Mouse (Mus musculus) thymus, postnatal 4 days (tissue): Measurements from ENCODE around the gene Gucd1.
A peak's percentile ranks its signal among the peaks of the same experiment; 100 is the strongest.

ENCODE experiments used
- DNase-seq: peaks from one replicate; pipeline ENCODE4 v3.0.0; 2021

The Gucd1 gene

DNA sequence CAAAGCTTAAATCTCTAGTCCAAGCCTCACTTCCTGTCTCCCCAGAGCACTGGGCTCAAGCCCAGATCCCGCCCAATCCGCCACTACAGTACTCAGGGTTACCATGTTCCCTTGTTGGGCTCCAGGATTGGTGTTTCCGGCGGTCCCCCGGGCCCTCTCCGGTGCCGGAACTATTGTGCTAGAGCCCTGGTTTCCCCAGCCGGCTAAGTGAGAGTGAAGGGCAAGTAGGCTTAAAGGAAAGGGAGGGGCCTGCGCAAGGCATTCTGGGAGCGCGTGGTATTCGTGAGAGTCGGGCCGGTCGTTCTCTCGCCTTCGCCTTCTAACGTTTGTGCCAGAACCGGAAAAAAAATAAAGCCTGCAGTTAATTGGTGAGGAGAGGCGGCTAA lies at the start of gene Gucd1:
Gucd1 (minus strand) TSS at position 215 of the 386 bp plus-strand sequence.
- peak; percentile 97 for DNase-seq

DNA sequence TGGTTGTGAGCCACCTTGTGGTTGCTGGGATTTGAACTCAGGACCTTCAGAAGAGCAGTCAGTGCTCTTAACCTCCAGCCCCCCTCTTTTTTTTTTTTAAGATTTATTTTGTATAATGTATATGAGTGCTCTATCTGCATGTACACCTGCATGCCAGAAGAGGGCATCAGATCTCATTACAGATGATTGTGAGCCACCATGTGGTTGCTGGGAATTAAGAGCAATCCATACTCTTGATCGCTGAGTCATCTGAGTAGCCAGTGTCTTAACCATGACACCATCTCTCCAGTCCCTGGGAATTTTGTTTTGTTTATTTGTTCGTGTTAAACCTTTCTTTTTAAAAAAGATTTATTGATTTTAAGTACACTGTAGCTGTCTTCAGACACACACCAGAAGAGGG lies 49.0 kb upstream of the Gucd1 start:
- peak; percentile 4 for DNase-seq

DNA sequence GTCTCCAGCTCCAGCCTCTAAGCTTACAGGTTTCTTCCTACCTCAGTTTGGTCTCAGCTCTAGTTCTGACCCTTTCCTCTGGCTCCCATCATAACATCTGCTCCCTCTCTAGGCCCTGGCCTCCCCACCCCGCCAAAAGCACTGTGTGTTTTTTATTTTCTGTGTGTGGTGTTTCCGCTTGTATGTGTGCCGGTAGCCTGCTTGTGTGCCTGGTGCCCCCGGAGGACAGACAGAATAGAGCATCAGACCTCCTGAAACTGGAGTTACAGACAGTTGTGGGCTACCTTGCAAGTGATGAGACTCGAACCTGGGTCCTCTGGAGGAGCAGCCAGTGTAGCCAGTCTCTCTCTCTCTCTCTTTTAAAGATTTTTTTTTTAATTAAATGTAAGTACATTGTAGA lies 48.5 kb upstream of the Gucd1 start:
- peak; percentile 42 for DNase-seq

DNA sequence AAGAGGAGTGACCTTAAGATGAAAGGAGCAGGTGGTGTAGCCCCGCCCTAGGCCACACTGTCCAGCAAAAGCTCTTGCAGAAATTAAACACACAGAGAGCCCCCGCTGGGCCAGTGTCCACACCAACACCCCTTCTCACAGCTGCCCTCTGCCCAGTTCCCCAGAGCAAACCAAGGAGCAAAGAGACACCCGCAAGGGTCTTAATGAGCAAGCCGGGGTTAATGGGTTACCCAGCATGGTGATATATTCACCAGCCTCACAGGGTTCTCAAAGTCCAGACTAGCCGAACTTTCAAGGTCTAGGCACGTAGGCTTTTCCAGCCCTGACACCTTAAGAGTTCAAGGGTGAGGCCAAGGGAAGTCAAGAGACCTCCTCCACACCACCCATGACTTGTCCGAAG lies 48.1 kb upstream of the Gucd1 start:
- no peak for DNase-seq

DNA sequence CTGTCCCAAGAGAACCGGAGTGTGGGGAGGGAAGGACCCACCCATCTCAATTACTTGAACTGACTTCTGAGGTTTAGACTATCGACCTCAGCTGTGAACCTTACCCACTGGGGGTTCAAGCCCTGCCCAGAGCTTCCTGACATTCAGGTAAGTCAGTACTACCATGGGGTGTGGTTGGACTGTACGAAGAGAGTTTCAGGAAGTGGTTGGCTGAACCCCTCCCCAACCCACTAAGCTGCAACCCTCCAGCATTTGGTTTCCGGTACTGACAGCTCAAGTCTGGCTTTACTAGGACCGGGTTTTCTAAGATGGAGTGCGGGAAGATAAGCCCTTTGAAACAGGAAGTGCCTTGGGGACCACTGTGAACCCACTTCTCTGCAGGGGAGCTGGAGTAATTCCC lies 47.7 kb upstream of the Gucd1 start:
- DNase-seq, result peak; percentile 67

DNA sequence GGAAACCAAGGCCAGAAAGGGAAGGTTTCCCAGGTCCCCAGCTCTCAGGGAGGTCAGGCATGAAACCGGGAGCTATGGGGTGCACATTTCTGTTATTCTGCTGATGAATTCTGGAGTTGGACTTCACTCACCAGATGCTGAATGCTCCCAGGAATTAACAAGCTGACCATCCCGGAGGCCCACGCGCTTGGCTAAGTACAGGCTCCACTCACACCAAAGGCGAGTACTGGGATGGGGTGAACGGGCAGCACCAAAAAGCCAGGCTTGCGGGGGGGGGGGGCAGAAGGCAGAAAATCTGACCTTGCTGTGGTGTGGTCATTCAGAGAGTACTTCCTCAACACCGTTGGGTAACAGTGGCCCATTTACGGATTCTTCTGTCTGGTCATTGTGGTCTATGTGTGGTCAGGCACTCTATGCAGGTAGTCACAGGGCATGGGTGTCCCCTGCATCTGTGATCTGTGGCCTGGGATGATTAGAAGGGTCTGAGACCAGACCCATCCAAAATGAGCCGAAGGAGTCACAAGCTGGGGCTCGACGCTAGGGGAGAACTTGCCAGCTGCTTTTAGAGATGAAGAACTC lies 47.0 kb upstream of the Gucd1 start:
- peak; percentile 14 for DNase-seq

DNA sequence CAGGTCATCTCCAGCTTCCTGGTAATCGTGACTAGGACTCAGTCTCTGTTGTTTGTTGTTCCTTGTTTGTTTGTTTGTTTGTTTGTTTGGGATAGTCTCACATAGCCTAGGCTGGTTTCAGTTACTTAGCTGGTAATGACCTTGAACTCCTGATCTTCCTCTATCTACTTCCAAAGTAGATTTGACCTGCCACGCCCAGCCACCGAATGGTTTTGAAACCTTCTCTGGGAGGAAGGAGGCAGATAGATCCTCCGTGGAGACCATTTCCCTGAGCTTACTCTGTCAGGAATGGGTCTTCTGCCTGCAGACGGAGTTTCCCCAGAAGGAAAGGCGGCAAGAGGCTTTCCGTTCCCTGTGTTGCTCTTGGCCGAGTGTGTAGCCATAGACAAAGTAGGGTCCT lies 44.8 kb upstream of the Gucd1 start:
- peak; percentile 4 for DNase-seq

DNA sequence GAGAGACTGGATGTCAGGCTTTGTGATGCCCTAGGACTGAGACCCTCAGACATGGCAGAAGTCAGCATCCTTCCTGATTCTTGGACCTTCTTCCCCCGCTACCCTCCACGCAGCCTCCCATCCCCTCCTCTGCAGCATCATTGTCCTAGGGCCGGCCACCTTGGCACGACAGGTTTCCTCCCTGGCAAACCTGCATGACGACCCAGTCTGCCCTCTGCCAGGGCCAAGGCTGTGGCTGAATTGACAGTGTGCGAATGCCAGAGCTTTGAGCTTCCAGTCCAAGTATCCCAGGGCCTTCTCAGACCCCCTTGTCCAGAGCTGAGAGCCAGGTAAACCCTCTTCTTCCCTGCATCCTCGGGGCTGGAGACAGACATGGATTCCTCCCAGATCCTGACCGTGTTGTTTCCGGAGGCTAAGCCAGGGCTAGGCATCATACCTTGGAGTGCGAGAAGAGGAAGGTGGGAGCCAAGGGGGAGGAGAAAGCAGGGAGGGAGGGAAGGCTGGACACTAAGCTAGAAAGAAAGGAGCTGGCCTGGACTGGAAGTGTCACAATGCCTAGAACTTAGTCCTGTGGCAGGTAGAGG lies 43.4 kb upstream of the Gucd1 start, which contains the start of gene Ggt1:
Ggt1 (plus strand) TSS at position 534 of the 584 bp plus-strand sequence.
- peak; percentile 6 for DNase-seq

DNA sequence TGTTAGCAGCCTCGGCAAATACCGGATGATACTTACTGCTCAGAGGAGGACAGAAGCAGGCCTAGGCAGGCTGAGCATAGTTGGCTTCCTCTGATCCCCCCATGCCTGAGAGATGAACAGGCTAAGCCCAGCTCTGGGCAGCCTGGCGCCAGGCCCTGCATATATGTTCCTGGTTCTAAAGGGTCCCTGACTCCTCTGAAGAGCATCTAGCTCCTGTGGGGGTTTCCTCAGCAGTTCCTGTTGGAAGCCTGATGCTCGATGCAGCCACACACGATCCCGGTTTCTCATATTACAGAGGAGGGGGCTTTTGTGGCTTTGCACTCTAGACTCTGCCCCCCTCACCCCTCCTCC lies 42.8 kb upstream of the Gucd1 start:
- DNase-seq, result peak; percentile 8

DNA sequence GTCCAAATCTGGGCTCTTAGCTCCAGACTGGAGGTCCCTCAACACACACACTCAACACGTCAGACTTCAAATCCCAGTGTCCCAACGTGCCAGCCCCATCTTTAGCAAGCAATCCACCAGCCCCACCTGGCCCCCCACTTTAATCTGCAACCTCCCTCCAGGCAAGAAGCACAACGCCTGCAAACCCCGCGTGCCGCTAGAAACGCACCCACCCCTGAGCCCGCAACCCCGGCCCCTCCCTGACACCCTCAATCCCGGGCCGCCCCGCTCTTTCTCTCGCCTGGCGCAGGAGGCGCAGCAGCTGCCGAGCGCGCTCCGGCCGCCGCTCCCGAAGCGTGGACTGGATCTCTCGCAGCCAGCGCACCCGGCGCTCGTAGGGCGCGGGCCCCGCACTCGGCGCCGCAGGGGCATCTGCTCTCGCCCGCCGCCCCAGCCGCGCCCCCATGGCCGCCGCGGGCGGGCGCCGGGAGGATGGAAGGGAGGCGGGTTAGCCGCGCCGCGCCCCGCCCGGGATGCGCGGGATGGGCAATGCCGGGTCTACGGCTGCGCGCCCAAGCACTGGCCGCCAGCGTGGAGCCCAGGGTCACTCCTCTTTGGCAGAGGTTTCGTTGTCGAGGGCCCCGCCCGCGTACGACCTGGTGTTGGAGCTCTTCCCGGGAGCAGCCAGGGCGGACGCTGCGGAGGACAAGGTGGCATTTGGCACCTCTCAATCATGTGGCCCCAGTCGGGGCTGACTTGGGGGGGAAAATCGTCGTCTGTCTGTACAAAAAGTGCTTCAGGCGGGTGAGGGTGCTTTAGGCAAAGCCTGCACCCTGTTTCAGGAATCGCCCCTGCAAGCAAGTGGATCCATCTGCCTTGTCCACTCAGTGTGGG lies 42.1 kb upstream of the Gucd1 start, which contains the start of gene Lrrc75b:
Lrrc75b (minus strand) TSS at position 655 of the 873 bp plus-strand sequence.
- peak; percentile 57 for DNase-seq

DNA sequence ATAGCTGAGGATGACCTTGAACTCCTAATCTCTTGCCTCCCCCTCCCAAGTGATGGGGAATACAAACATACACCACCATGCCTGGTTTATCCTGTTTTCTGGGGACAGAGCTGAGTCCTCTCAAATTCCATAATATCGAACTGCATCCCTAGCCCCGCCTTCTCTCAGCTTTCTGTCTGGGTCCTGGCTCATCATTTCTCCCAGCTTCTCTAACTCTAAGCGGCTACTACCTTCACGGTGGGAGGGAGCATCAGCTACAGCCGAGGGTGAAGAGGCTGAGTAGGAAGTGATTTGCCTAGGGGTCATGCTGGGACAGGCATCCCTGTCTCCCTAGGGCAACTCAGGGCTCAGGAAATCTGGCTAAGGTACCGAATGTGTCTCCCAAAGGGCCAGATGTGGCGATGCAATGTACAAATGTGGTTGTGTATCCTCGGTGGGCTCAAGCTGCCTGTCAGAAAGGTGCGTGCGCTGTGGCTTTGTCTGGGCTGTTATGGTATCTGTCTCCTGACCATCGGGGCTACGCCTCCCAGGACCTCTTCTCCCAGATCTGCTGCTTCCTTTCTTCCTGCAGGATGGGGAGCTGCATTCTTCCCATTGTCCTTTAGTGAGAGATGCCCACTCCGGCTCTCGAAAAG lies 41.4 kb upstream of the Gucd1 start:
- DNase-seq, result peak; percentile 6

DNA sequence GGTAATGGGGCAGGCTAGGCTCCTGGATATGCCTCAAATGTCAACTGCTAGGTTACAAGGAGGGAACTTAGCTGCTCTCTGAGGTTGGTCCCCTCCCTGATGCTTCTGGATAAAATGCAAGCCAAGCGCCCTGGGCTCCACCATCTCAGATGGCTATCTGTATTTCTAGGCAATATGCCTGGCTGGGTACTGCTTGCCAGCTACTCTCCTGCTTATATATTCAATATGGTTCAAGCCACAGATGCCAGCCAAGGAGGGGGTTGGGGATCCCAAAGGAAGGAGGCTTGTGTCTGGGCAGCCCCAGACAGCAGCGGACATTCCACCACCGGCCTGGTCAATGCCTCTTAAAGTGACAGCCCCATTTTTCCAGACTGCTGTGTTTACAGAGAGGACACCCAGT lies 40.7 kb upstream of the Gucd1 start:
- DNase-seq, result no peak

DNA sequence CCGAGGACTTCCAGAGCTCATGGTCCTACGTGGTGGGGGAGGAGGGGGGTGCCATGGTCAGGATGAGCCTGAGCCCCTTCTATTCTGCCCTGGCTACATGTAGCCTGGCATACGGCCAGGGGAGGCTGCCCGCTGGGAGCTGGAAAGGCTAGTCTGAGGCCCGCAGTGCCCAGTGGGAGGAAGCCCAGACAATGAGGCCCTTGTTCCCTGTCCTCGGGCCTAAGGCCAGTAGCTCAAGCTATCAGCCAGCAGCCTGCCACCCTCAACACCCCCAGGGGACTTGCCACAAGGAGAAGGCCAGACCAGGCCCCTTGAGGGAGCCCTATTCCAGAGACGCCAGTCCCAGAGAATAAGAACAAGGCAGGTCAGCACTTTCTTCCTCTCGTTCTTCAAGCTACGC lies 38.3 kb upstream of the Gucd1 start:
- DNase-seq, result peak; percentile 6

DNA sequence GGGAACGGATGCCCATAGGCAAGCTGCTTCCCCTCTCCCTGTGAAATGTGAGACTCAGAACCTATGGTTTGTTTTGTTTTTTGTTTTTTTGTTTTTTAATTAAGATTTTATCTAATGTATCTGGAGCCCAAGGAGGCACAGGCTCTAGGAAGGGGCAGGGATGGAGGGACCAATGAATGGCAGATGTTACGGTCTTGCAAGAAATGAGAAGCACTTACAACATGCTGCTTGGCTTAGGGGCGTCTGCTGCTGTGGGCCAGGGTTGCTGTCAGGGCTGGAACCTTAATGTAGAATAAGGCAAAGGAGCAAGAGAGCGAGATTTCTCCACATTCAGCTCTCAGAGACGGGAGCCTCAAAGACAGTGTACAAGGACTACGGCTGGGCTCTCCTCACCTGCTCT lies 37.8 kb upstream of the Gucd1 start:
- no peak for DNase-seq

DNA sequence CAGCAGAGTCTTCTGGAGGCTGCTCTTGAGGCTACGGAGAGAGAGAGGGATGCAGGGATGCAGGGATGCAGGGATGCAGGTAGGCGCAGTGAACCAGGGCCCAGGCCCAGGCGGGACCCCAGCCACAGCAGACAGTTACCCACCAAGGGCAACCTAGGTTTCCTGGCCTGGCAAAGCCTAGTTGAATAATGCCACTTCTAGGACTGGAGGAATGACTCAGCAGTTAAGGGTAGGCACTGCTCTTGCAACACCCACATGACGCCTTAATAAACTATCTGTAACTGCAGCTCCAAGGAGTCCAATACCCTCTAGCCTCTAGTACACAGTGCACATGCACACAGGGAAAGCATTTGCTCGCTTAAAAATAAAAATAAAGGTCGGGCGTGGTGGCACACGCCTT lies 36.3 kb upstream of the Gucd1 start:
- DNase-seq, result no peak

DNA sequence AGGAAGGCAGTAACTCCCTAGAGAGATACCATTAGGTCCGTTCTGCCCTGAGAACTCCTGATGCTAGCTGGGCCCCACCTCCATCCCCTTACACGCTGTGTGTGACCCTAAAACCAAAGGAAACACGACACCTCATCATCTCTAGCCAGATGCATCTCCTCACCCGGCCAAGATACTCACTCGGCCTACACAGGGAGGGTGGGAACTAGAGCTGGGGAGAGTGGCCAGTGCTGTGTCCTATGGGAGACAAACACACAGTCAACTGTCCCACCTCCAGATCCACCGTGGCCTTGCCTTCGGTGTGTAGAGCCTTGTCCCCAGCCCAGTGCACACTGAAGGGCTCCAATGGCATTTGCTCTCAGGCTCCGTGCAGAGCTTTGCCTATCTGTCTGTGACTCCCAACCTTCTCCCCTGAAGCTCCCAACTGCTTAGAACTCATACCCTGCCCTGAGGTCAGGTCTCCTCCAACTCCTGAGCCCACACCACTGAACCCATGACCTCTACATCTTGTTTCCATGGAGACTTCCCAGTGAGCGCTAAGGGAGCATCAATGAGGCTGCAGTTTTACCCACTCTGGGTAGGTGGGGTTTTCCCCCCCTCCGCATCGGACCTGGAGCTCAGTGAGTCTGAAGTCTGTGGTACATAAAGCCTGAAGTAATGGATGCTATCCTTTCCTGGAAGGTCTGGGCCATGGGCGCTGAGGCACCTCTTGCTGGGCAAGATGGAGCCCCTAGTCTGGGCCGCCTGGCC lies 35.1 kb upstream of the Gucd1 start:
- DNase-seq, result peak; percentile 4

DNA sequence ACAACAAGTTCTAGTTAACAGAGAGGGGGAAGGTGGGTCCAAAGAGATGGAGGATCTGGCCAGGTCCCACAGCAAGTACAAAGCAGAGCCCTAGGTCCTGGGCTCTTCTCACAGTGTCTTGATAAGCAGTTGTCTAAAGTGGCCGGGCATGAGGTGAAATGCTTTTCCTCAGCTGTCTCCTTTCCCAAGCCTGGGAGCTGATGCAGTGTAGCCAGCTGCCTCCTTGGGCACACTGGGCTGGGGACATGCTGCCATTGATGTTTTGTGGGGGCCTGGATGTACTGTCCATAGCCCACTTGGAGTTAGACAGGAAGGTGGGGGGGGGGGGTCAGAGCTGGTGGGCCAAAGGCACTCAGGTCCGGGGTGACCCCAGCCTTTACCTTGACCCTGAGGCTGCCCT lies 34.3 kb upstream of the Gucd1 start:
- DNase-seq, result no peak

DNA sequence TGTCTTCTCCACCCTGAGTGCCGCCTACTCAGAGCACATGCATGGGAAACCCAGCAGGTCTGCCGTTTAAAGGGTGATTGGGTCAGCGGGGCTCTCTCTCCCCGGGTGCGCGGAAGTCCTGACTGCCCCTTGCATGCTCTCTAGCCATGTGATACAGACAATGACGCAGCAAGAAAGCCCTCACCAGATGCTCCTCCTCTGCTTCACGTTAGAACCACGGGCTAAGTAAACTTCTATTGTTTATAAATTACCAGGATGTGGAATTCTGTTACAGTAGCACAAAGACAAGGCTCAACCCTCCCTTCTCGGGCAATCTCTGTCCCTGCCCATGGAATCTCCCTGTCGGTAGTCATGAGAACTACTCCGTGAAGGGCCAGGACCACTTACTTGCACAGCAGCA lies 33.4 kb upstream of the Gucd1 start:
- peak; percentile 4 for DNase-seq

DNA sequence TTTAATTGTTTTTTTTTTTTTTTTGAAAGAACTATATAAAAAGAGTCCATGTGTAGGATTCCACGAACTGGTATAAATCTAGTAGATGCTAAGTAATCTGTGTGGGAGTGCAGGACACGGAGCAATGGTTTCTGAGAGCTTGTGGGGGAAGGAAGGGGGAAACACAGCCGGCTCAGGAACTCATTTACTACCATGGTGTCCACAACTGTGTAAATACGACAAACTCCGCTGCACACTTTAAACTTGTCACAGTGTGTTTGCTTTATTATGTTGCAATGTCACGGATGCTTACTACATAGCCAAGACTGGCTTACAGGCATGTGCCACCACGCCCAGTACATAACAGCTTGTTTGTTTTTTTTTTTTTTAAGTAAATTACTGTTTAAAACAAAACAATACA lies 32.1 kb upstream of the Gucd1 start:
- no peak for DNase-seq

DNA sequence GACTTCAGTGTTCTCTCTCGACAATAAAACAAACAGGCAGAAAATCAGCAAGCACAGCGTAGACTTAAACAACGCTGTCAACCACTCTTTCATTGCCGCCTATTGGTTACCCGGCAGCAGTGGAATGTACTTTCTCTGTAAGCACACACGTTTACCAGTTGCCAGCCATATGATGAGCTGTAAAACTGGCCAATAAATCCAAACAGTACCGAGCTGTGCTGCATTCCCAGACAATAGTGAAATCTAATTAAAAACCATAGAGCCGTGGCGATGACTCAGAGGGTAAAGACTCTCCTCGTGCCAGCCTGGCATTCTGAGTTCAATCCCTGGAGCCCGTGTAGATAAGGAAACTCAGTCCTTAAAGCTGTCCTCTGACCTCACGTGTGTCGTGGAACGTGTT lies 30.7 kb upstream of the Gucd1 start:
- DNase-seq, result no peak

DNA sequence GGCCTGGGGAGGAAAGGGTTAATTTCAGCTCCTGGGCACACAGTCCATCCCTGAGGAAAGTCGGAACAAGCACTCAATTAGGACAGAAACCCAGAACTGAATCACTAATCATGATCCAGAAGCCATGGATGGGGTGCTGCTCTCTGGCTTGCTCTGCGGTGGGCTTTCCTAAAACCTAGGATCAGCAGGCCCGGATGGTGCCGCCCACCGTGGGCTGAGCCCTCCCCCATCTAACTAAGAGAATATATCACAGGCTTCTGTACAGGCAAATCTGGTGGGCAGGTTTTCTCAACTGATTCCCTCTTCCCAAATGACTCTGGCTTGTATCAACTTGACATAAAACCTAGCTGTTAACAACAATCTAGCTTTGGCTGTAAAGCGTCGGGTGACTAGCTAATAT lies 30.1 kb upstream of the Gucd1 start:
- no peak for DNase-seq

DNA sequence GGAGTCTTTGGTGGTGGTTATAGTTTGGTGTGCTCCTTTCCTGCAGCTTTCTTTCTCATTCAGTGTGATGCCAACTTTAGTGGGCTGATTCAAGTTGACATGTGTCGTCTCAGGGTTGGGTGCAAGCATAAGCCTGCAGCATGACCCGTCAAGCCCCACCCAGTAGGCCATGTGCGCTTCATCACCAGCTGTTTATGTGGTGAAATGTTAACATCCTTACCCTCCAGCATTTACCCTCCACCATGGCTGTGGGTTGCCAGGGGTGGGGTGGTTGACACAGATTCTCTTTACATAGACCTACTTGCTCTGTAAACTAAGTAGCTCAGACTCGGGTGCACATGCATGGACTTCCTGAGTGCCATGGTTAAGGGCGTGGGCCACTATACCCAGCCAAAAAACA lies 18.4 kb upstream of the Gucd1 start:
- DNase-seq, result no peak

DNA sequence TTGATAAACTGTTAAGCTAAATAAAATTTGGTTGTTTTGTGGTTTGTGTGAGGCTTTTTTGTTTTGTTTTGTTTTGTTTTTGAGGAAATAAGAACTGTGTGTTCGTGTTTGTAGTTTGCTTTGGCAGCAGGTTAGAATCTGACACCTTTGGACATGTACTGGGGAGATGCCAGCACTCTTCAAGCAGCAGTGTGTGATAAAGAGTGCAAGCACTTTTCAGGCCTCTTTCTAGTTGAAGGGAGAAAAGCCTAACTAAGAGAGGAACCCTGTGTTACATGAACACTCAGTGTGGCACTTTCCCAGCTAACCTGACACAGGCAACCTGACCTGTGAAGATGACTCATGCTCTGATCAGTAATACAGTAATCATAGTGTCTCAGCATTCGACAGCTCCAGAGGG lies 17.7 kb upstream of the Gucd1 start:
- DNase-seq, result no peak
